Mouse (Mus musculus): Measurements from ENCODE around the gene Rasl11b. TPM values are rescaled to one million over a fixed set of nuclear protein-coding genes. Genes with fewer than 3 reads are reported as not detected.

The Rasl11b gene
- polyA plus RNA-seq, 1 experiment from 2014 or later: 101 TPM

- Histone ChIP-seq H3K4me2 (no peak overlapping the region), H3K4me1 (replicated peaks) (peaks cover 55% of the 10 kb centered on the region), H3K27ac (peak overlapping the region; percentile 85), H3K9ac (no peak overlapping the region), H3K27me3 (no peaks in the 10 kb centered on the region), H3K4me3 (no peak overlapping the region), H3K9me3 (replicated peaks) (no peaks in the 10 kb centered on the region), H3K36me3 (no peaks in the 10 kb centered on the region)
- 75% methylated on average over 8 of the region's 8 CpGs for WGBS
- ATAC-seq (replicated peaks; ENCODE audit: insufficient number of reproducible peaks, insufficient read depth, low FRiP score, low read depth): no peak
Observed at GRCm38 (mm10) chr5:74188886-74189285, 6.2 kb upstream of the Rasl11b start.

DNA sequence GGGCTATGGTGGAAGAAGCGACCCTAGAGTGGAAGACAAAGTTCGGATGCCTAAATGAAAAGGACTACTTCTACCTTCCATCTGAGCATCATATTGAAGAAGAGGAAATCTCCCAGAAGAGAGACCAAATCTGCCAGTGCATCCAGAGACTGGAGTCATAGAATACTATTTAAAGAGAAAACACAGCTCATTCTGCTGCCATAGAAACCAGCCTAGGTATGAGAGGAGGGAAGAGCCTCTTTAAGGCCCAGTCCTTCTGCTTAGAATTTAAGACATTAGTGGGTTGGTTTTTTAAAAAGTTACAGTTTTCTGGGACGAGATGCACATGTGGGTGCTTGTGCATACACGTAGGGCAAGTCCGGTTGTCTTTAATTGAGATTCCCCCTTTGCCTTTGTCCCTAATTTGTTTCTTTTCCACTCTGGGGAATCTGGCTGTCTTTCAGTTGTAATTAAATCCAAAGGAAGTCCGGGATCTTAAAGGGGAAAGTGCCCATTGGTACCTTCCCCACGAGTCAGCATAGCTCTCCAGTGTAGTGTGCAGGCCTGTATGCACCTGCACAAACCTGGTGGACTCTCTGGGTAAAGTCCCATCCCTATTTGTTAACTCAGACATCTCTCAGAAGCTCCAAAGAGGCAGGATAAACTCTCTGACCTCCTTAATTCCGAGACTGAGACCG lies 5.5 kb upstream of the Rasl11b start:
- Histone ChIP-seq H3K27me3 (no peaks in the 10 kb centered on the region), H3K27ac (peak overlapping the region; percentile 47), H3K4me2 (peak overlapping the region; percentile 25; the same call in 1 of the 2 replicates), H3K4me1 (replicated peaks) (peaks cover 55% of the 10 kb centered on the region), H3K36me3 (no peaks in the 10 kb centered on the region), H3K4me3 (no peak overlapping the region), H3K9me3 (replicated peaks) (no peaks in the 10 kb centered on the region), H3K9ac (0 out of 2 replicates have a peak overlapping the region, but pooled peaks have one; percentile 9)
- WGBS: 66% methylated on average over 9 of the region's 9 CpGs
- ATAC-seq (replicated peaks; ENCODE audit: insufficient number of reproducible peaks, insufficient read depth, low FRiP score, low read depth): no peak

DNA sequence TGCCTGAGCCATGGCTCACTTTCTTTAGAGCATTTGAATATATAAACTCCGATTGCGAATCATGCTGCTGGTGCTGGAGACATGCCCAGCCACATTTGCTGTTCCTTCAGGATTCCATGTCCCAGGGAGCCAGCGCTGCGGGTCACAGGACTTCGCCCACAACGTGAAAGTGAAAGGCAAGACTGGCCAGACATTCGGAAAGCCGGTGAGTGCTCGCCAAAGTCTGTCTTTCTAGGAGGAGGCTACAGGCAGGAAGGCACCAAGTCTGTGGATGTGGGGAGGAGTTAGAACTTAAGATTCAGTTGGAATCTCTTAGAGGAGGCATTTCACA lies 5.0 kb upstream of the Rasl11b start:
- no peaks in the 10 kb centered on the region for H3K27me3 ChIP-seq
- H3K36me3 ChIP-seq: no peaks in the 10 kb centered on the region
- no peaks in the 10 kb centered on the region for H3K9me3 ChIP-seq (replicated peaks)
- WGBS: 43% methylated on average over 9 of the region's 9 CpGs
- ATAC-seq (replicated peaks; ENCODE audit: insufficient number of reproducible peaks, insufficient read depth, low FRiP score, low read depth): no peak
- peaks cover 53% of the 10 kb centered on the region for H3K4me1 ChIP-seq (replicated peaks)
- H3K27ac ChIP-seq: peak overlapping the region; percentile 47
- peak overlapping the region; percentile 25; the same call in 1 of the 2 replicates for H3K4me2 ChIP-seq
- H3K9ac ChIP-seq: 0 out of 2 replicates have a peak overlapping the region, but pooled peaks have one; percentile 9
- H3K4me3 ChIP-seq: no peak overlapping the region

DNA sequence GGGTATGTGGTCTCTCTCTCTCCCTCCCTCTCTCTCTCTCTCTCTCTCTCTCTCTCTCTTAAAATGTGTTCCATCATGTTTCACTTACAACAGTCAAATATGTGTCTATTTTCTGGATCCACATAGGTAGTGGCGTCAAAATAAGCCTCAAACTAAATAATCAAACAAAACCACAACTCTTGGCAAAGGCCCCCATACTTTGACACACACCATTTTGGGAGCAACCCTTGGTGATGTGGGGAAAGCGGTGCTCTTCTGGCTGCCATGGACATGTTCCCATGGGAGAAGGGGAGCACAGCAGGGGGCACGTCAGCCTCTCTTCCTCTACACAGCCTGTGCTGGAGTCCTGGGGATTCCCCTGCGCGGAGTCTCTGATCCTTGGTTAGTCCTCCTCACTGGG lies 4.2 kb upstream of the Rasl11b start:
- peaks cover 46% of the 10 kb centered on the region for H3K4me1 ChIP-seq (replicated peaks)
- 0 out of 2 replicates have a peak overlapping the region, but pooled peaks have one; percentile 47 for H3K27ac ChIP-seq
- WGBS: 88% methylated on average over 5 of the region's 5 CpGs
- no peak for ATAC-seq (replicated peaks; ENCODE audit: insufficient number of reproducible peaks, insufficient read depth, low FRiP score, low read depth)
- H3K36me3 ChIP-seq: no peaks in the 10 kb centered on the region
- no peaks in the 10 kb centered on the region for H3K27me3 ChIP-seq
- no peak overlapping the region for H3K9ac ChIP-seq
- no peak overlapping the region for H3K4me3 ChIP-seq
- H3K9me3 ChIP-seq (replicated peaks): no peaks in the 10 kb centered on the region
- no peak overlapping the region for H3K4me2 ChIP-seq

DNA sequence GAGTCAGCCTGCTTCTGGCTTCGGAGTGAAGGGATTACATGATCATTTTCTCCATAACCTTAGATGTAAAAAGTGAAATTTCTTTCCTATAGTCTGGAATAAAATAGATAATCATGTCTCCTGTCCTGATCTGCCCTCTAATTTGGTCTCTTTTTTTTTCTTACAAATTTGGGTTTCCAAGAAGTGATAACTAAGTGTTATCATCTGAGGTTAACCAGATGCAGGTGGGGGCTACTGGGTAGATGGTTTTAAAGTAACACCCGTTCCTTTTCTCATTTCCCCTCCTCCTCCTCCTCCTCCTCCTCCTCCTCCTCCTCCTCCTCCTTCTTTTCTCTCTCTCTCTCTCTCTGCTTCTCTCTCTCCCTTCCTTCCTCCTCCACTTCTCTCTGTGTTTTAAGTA lies 2.1 kb upstream of the Rasl11b start:
- no peak overlapping the region for H3K4me2 ChIP-seq
- no peak overlapping the region for H3K9ac ChIP-seq
- peaks cover 51% of the 10 kb centered on the region for H3K4me1 ChIP-seq (replicated peaks)
- no peaks in the 10 kb centered on the region for H3K9me3 ChIP-seq (replicated peaks)
- no peaks in the 10 kb centered on the region for H3K27me3 ChIP-seq
- 48% methylated on average over 2 of the region's 2 CpGs for WGBS
- H3K36me3 ChIP-seq: peaks cover 7% of the 10 kb centered on the region; the same call in 1 of the 2 replicates
- H3K27ac ChIP-seq: no peak overlapping the region
- H3K4me3 ChIP-seq: no peak overlapping the region
- ATAC-seq (replicated peaks; ENCODE audit: insufficient number of reproducible peaks, insufficient read depth, low FRiP score, low read depth): no peak

DNA sequence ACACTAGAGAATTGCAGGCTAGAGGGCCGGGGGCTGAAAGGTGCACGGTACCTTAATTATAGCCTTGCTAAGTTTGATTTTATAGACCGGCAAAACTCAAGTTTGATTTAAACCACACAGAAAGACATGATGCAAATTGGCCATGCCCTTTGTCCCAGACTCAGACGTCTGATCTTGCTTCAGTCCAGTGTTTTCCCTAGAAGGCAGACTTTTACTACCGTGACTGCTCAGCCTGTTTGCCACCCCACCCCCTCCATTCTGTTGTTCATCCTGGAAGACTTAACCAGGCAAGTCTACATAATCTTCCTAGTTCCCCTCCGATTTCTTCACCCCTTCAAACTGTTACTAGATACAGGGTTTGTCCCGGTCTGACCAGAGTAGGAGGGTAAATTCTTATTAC lies 1.5 kb upstream of the Rasl11b start:
- H3K27ac ChIP-seq: peak overlapping the region; percentile 92
- no peak overlapping the region for H3K4me3 ChIP-seq
- peak overlapping the region; percentile 97; the same call in 1 of the 2 replicates for H3K4me2 ChIP-seq
- no peak for ATAC-seq (replicated peaks; ENCODE audit: insufficient number of reproducible peaks, insufficient read depth, low FRiP score, low read depth)
- no peaks in the 10 kb centered on the region for H3K9me3 ChIP-seq (replicated peaks)
- H3K4me1 ChIP-seq (replicated peaks): peaks cover 52% of the 10 kb centered on the region
- no peak overlapping the region; the same call in 1 of the 2 replicates for H3K9ac ChIP-seq
- peaks cover 11% of the 10 kb centered on the region; the same call in 1 of the 2 replicates for H3K36me3 ChIP-seq
- no peaks in the 10 kb centered on the region for H3K27me3 ChIP-seq
- WGBS: 54% methylated on average over 7 of the region's 7 CpGs

GRCm38 (mm10) chr5:74194027-74194840 lies 852 bp upstream of the Rasl11b start:
- peak overlapping the region; percentile 98 for H3K4me3 ChIP-seq
- WGBS: 29% methylated on average over 16 of the region's 16 CpGs
- H3K27ac ChIP-seq: peak overlapping the region; percentile 92
- no peaks in the 10 kb centered on the region for H3K27me3 ChIP-seq
- no peaks in the 10 kb centered on the region for H3K9me3 ChIP-seq (replicated peaks)
- peaks cover 53% of the 10 kb centered on the region for H3K4me1 ChIP-seq (replicated peaks)
- no peak; the same call in 1 of the 2 replicates for ATAC-seq (replicated peaks; ENCODE audit: insufficient number of reproducible peaks, insufficient read depth, low FRiP score, low read depth)
- H3K9ac ChIP-seq: peak overlapping the region; percentile 99
- peak overlapping the region; percentile 97 for H3K4me2 ChIP-seq
- H3K36me3 ChIP-seq: peaks cover 17% of the 10 kb centered on the region

- Histone ChIP-seq H3K4me2 (peak overlapping the region; percentile 97), H3K27me3 (no peaks in the 10 kb centered on the region), H3K4me1 (replicated peaks) (peaks cover 58% of the 10 kb centered on the region), H3K9ac (peak overlapping the region; percentile 99), H3K9me3 (replicated peaks) (no peaks in the 10 kb centered on the region), H3K36me3 (peaks cover 23% of the 10 kb centered on the region), H3K4me3 (peak overlapping the region; percentile 98), H3K27ac (peak overlapping the region; percentile 92)
- WGBS: 1% methylated on average over 27 of the region's 27 CpGs
- no peak for ATAC-seq (replicated peaks; ENCODE audit: insufficient number of reproducible peaks, insufficient read depth, low FRiP score, low read depth)
Observed at GRCm38 (mm10) chr5:74195614-74196306, 674 bp downstream of the Rasl11b start.

GRCm38 (mm10) chr5:74196307-74196618 lies 1.2 kb downstream of the Rasl11b start:
- Histone ChIP-seq H3K9ac (peak overlapping the region; percentile 99), H3K9me3 (replicated peaks) (no peaks in the 10 kb centered on the region), H3K4me2 (peak overlapping the region; percentile 97), H3K4me1 (replicated peaks) (peaks cover 61% of the 10 kb centered on the region), H3K27me3 (no peaks in the 10 kb centered on the region), H3K36me3 (peaks cover 23% of the 10 kb centered on the region), H3K27ac (peak overlapping the region; percentile 92), H3K4me3 (peak overlapping the region; percentile 98)
- 8% methylated on average over 4 of the region's 4 CpGs for WGBS
- ATAC-seq (replicated peaks; ENCODE audit: insufficient number of reproducible peaks, insufficient read depth, low FRiP score, low read depth): no peak

- 60% methylated on average over 22 of the region's 22 CpGs for WGBS
- Histone ChIP-seq H3K4me1 (replicated peaks) (peaks cover 66% of the 10 kb centered on the region), H3K4me2 (peak overlapping the region; percentile 97), H3K36me3 (peaks cover 23% of the 10 kb centered on the region), H3K9me3 (replicated peaks) (no peaks in the 10 kb centered on the region), H3K27ac (peak overlapping the region; percentile 92), H3K27me3 (no peaks in the 10 kb centered on the region), H3K9ac (peak overlapping the region; percentile 99), H3K4me3 (peak overlapping the region; percentile 98)
- no peak for ATAC-seq (replicated peaks; ENCODE audit: insufficient number of reproducible peaks, insufficient read depth, low FRiP score, low read depth)
Observed at GRCm38 (mm10) chr5:74197541-74198330, 2.6 kb downstream of the Rasl11b start.
